Mouse (Mus musculus) ovary, postnatal 10 days (tissue): Measurements from ENCODE around the gene Rasal2.

ENCODE experiments used
- DNase-seq: peaks from one replicate; pipeline ENCODE4 v3.0.0; 2022; ENCODE audit warnings: low spot score

Rasal2 gene

GRCm38 (mm10) chr1:157412454-157413369, at the start of gene Rasal2:
Gene Rasal2, minus strand, starts transcription at chr1:157412595.
- peak; percentile 88 for DNase-seq

DNA sequence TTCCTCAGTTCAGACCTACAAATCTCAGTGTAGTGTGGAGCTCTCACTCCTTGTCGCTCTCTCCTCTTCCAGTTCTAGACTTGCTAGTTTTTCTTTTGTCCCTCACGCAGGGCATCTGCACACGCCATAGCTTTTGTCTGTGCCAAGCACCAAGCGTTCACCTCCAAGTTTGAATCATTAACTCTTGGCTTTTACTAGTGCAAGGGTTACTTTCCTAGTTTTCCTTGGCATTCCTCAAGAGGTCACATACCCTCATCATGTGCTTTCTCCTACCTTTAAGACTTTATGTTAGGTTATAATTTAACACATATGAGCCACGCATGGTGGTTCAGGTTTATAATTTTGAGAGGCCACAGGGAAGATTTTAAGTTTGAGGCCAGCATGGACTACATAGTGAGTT, 48.9 kb upstream of the Rasal2 start:
- DNase-seq, result no peak

DNA sequence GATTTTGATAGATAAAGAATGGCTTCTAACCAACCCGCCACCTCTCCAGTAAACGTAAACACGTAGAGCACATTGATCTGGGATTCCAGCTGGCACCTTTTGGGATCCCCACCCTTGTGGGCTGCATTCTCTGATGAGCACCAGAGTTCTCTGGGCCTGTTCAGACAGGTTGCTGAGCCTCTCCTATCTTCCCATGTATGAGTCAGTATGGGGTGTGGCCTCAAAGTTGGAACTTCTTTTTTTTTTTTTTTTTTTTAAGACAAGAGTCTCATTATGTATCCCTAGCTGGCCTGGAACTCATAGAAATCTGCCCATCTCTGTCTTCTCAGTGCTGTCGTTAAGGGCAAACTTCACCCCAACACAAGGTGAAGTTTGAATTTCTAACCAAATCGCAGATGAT, 47.5 kb upstream of the Rasal2 start:
- no peak for DNase-seq

GRCm38 (mm10) chr1:157458421-157459208, 46.2 kb upstream of the Rasal2 start, which contains the start of gene Cryzl2:
Gene Cryzl2, plus strand, starts transcription at chr1:157458577.
- DNase-seq, result peak; percentile 45

- no peak for DNase-seq
These were observed 45.4 kb upstream of the Rasal2 start for GRCm38 (mm10) chr1:157457789-157458188.

- no peak for DNase-seq
These were observed 42.5 kb upstream of the Rasal2 start for GRCm38 (mm10) chr1:157454876-157455275.

- no peak for DNase-seq
These were observed 40.6 kb upstream of the Rasal2 start for GRCm38 (mm10) chr1:157452759-157453549.

GRCm38 (mm10) chr1:157452284-157452683, 39.9 kb upstream of the Rasal2 start:
- DNase-seq, result no peak

- no peak for DNase-seq
These were observed 37.7 kb upstream of the Rasal2 start for GRCm38 (mm10) chr1:157449981-157450636.

DNA sequence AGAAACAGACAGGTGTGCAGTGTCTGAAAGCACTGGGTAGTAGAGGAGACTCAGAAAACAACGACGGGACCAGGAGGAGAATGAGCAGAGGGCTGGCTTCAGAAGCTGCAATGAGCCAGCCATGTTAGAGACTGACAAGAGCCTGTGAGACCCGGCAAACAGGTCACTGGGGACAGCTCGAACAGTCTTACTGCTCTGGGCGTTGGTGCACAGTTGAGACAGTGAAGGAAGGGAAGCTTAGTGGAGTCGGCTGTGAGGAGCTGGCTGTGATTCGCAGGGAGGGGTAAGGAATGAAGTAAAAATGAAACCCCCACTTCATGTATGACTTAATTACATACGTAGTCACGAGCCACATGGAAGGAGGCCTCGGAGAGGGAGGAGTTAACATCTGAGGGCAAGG, 37.1 kb upstream of the Rasal2 start:
- no peak for DNase-seq

DNA sequence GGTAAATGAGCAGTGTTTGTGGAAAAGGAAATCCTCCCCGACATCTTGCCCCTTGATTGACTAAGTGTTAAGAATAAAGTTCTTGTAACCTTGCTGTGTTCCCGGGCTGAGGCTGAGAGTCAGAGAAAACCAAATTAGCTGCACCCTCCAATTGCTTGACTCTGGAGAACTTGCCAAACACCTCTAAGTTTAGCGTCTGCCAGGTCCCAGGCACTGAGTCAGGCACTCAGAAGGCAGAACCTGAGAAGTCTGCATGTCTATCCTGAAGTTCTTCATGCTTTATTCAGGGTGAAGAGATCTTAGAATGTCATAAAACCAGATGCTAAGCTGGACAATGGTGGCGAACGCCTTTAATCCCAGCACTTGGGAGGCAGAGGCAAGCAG, 36.4 kb upstream of the Rasal2 start:
- DNase-seq, result no peak

DNA sequence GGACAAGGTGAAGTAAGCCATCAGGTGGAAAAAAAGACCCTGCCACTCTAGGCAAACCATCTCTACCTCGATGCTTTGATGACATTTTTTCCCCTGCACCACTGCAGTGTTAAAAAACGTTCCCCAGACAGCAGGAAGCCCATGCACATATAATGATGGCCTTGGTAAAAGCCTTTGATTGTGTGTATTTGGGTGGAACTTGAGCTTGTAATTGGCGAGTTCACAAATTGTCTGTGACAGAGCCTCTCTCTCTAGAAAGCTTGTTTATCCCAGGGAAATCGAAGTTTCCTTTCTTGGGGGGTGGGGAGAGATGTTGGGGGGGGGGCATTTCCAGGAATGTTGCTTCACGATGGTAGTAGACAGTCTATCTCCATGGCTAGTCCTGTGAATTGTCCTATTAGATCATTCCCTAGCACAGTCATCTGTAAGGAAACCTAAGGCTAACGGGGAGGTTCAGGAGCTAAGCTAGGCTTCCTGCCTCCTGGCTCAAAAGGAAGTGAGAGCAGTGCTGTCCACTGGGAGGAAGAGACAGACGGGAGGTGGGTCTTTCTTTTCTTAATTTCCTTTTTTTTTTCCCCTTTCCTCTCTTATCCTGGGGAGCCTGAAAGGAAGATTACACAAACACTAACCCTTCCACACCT, 35.9 kb upstream of the Rasal2 start:
- DNase-seq, result no peak

GRCm38 (mm10) chr1:157447142-157447541, 34.7 kb upstream of the Rasal2 start:
- no peak for DNase-seq

GRCm38 (mm10) chr1:157446325-157446724, 33.9 kb upstream of the Rasal2 start:
- no peak for DNase-seq

GRCm38 (mm10) chr1:157445398-157445910, 33.1 kb upstream of the Rasal2 start:
- no peak for DNase-seq

- DNase-seq, result no peak
These were observed 32.4 kb upstream of the Rasal2 start for GRCm38 (mm10) chr1:157444632-157445300.

DNA sequence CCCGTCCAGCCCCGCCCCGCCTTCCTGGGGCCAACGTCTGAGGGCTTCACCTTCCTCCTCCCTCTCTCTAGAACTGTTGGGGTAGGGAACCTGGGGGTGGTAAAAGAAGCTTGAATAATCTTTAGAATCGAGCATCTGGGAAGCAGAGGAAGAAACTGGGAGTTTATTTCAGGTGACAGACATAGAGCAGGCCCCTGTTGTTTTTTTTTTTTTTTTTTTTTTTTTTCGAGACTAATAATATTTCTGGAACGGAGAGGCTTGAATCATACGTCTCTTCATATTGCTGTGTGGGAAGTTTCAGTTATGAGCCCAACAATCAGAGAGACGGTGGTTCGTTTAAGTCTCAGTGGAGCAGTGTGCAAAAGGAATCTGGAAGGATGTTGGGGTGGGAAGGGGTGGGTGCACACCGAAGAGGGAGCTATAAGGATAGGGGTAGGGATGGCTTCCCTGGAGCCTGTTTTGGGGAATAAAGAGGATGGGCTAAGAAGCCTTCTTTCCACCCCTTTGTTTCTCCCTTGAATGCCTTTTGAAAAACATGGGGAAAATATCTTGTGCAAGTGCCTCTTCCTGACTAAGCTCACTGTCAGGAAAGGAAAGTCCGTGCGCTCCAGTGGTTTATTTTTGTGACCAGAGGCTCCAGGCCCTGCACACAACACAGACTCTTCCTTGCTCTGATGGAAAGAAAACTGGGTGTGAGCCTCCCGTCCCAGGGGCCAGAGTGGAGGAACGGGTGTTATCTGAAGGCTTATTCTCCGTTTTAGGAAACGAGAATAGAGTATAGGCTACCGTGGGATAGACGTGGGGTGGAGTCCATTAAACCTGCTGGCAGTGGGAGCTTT, 31.5 kb upstream of the Rasal2 start:
- DNase-seq, result no peak

DNA sequence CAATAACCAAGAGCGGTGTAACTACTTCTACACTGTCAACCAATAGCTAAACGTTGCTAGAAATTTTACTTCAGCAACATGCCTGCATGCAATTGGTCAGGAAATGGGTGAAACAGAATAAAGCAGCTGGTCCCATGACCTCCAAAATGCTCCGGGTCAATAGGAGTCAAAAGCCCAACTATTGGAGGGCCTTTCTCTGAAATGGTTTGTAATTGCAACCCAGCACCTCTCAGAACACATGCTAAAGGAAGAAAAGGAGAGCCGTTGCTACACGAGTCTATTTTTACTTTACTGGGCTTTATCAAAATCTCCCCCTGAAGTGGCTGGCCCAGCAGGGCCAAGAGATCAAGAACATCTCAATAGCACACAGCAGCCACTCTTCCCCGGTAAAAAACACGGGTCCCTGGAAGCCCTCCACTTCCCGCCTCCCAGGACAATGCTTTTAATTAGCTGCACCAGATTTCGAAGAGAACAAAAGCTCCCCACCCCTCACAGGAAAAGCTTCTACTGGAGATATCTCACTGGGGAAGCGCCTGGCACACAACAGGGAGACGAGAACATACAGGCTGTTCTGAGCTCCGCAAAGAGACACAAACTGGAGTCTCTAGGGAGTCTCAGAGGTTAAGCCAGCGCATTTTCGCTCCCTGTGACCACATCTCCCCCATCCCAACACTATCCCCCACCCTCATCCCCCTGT, 30.8 kb upstream of the Rasal2 start:
- DNase-seq, result no peak
